Mouse (Mus musculus) gastrocnemius, postnatal 25 days (tissue): ENCODE measurements around the gene Cdh11. TPM values are rescaled to one million over a fixed set of nuclear protein-coding genes. Genes with fewer than 3 reads are reported as not detected.

Source experiments
- DNase-seq: peaks from one replicate; pipeline ENCODE4 v3.0.0; 2022
- long read RNA-seq, 2 experiments: library from polyadenylated mRNA; stranded (forward); transcript quantifications; one replicate each; pipeline ENCODE4 v2.0.0; 2021
- total RNA-seq, 2 experiments: library from RNA; stranded (reverse); gene quantifications; 1 replicate in 1 of 2; 2 replicates in 1 of 2; pipeline ENCODE4 v1.2.3; 2021

Cdh11 gene
- total RNA-seq = 1 to 10 TPM; 1.9 to 2.9 TPM
- long read RNA-seq, experiment 1, partial matches to known transcripts = 1 of 1 reads
- long read RNA-seq, experiment 1, other reads (novel, unspliced or antisense) = 0 of 1 reads
- long read RNA-seq, experiment 2 = 0 reads

DNA sequence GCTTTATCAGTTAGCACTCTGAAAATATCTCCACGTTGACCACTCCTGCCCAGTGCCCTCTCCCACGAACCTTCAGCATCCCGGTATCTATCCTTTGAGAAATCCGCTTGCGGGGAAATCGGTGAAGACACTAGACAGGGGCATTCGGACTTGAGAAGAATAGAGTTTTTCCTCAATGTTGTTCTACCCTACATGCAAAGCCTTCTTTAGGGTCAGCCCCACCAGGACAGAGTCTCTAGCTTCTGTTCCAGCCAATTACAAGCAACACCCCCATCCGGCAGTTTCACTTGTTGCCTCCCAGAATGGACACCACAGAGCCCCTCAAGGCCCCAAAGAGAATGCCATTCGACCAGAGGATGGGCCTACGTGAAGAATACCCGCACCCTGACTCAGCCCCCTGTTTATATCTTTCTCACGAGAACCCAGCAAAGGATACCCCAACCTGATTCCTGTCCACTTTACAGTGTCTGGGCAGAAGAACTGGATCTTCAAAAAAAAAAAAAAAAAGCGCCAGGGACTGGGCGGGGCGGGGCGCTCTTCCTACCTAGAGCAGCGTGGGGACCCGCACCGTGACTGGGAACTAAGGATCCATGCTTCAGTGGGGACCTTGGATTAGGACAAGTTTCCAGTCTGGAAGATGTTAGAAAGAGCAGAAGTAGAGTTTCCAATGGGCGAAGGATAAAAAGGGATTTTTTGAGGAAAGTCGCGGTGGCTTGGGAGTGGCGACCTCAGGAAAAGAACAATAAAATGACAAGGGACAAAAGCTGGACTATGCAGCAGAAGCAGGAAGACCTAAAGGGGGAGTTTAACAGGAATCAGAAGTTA lies at the start of gene Cdh11:
TSS of gene Cdh11 (minus strand) at position 51 of the 825 bp plus-strand sequence.
- no peak for DNase-seq

DNA sequence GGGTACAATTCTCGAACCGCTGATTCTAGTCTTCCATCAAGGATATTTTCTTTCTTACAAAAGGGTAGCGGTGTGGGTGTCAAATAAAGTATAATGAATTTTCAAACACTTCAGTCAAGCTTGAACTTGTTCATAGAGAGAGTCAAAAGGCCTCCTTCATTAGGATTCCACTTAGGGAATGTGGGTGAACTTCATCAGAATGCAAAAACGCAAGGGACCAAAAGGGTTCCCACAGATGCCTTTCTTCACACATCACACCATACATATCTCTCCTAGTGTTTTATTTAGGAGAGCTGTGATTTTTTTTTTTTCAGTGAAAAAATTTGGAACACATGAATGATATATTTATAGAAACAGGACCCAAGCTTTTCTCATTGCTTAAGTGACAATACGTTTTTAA lies 28.5 kb upstream of the Cdh11 start:
- DNase-seq = no peak

DNA sequence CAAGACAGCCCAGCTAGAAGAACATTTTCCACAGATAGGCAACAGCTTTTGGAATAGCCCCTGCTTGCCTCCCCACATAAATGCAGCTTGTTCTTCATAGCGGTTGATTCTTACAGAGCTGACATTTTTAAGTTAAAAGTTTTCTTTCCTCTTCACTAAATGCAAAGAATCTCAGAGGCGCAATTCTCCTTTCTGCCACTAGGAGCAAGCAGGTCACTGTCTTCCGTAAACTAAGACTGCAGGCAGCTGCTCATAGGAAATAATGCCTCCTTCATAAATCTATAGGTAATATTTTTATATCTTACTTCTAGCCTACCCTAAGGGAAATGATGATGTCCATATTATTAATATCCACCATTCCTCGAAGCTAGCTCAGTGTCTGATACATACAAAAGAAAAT lies 4.9 kb upstream of the Cdh11 start:
- DNase-seq = no peak

DNA sequence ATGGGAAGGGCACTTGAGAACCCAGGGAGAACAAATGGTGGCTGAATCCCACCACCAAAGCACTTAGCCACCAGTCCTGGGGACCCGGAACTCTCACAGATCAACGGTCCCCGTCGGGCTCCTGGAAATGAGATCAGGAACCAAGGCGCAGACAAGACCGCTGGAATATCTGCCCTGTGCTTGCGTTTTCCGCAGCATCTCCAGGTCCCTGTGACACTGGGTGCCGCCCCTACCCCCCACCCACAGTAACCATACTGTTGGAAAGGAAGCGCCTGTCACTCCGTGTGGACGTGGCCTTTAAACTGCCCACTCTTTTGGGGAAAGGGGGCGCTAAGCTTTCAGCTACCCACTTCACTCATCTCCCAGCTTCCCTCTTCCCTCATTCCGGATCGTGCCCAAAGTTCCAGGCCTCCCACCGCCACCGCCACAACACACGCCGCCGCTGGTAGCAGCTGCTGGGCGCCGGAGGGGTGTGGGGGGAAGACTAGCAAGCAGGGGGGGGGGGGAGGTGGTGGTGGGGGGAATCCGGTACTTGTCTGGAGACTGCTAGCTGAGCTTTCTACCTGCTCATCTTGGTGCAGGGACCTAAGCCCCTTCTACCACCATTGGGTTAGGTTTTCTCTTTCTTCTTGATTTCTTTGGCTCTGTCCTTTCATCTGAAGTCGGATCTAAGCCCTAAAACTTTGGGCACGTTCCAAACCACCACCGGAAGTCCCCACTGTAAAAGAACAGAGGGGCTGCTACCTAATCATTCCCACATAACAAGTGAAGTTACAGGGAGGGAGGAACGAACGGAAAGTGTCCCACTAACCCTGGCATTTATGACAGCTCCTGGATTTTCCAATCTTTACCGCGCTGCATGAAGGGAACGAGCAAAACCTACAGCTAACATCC lies 1.3 kb upstream of the Cdh11 start:
- peak; percentile 8 for DNase-seq

DNA sequence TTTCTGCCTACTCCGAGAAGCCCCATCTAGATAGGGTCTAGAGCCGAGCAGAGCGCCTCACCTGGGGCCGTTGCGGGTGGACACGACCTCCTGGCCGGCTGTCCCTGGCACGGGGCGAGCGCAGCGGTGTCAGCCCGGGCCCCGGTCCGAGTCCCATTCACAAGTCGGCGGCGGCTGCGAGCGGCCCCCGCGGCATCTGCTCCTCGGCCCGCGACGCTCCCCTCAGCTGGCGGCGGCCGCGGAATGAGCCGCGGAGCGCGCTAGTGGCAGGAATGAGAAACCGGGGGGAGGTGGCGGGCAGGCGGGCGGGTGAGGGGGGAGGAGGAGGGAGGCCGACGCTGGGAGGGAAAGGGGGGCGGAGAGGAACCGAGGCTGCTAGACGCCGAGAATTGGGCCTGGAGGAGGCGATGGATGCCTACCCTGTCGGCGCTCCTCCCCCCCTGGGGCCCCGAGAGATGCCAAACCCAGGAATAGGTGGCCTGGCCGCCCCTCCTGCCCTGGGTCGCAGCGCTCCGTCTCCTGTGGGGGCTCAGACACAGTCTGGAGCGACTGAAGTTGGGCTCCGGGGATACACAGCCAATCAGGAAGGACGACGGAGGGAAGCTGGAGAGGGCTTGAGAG lies 497 bp downstream of the Cdh11 start:
- peak; percentile 54 for DNase-seq

DNA sequence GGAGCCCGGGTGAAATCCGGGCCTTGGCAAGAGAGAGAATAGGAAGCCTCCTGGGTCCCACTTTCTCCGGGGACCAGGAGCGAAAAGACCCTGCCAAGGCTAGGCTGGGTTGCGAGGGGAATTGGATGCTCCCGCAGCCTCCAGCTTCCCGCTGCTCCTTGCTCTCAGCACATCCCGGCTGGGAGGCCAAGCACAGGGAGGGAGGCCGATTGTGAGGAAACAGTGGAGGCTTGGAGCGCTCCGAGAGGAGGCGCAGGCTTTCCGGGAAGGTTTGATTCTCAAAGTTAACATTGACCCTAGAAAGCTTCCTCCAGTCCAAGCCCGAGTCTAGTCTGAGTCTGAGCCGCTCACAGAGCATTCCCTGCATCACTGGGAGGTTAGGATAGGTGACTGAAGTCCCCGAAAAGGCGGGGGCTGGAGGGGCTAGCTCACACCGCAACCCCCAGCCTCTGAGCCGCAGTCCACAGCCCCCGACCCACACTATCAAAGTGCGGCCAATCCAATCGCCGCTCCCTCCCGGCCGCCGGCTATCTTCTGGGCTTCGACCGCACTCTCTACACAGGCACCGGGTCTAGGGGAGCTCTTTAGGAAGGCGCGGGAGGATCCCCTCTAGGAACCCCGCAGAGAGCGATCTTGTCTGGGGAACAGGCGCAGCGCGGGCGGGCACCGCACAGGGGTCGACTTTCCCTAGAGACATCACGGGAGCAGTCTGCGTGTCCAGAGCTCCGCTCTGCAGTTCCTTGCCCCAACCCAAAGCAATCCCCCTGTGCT lies 1.4 kb downstream of the Cdh11 start:
- peak; percentile 29 for DNase-seq

DNA sequence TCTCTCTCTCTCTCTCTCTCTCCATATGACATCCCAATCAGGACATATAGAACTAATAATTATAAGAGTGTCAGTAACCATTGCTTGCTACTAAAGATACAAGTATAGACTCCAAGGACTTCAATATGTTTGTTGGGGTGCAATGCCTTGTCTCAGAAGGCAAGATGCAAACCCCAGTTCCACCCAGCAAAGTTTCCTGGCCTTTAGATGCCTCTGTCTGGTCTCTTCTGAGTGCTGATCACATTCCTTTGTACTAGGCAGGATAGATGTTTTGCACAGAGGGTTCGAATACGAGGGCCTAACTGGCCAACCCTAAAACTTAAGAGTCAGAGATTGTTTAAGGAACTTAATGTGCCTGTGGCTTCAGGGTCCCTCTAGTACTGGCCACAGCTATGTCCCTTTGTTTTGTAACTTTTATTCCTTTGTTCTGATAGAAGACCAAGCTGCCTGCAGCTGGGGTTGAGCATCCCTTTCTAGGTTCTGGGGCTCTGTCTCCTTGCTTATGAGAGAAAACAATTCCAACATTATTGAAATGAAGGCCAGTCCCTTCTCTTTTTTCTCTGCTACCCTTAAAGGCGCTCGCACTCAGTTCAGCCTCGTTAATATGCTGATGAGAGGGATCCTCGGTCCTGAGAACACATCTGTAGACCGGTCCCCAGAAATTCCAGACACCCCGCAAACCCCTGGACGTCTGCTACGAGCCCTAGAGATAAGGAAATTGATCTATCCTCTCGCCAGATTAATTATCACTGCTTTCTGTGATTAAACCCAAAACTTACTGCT lies 2.5 kb downstream of the Cdh11 start:
- DNase-seq = no peak

DNA sequence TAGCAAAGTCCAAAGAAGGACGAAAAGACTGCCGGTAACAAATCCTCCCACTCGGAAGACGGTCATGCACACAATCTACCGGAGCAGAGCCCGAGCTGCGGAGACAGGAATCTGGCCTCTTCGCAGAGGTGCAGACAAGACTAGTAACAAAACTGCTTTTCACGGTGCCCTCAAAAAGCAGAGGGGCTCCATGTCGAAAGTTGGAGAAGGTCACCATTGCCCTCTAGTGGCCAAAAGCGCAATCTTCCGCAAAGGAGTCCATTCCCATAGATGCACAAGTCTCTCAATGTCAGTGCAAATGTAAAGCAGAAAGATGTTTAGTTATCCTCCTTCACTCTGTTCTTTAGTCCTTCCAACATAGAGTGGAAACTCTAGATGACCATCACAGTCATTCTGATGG lies 4.5 kb downstream of the Cdh11 start:
- DNase-seq = peak; percentile 21

DNA sequence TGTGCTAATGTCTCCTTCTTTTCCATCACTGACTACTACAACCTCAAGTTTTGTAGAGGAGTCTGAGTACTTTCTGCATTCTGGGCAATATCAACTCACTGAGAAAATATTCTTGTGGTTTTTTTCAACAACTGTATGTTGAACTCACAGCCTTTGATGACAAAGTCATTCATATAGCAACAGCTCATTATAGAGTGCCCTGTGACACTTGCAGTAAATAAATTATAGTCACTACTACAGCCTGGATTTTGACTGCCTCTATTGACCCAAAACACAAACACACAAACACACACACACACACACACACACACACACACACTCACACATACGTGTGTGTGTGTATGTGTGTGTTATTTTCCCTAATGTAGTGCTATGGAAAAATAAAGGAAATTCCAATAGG lies 10.8 kb downstream of the Cdh11 start:
- no peak for DNase-seq

DNA sequence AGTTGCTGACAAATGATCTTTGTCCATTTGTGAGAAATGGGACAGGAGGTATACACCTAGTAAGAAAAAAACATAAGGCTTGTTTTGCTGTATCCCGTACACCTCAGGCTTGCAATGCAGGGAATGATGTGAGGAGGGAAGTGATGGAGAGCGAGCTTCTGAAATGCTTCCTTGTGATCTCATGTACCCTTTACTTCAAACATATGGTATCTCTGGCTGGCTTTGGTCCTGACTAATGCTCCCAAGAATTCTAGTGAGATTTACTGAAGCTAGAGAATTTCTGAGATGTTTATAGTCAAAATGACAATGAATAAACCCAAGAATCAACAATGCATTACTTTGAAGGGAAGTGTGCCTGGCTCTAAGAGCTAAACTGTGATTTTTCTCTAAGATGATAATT lies 14.0 kb downstream of the Cdh11 start:
- no peak for DNase-seq

DNA sequence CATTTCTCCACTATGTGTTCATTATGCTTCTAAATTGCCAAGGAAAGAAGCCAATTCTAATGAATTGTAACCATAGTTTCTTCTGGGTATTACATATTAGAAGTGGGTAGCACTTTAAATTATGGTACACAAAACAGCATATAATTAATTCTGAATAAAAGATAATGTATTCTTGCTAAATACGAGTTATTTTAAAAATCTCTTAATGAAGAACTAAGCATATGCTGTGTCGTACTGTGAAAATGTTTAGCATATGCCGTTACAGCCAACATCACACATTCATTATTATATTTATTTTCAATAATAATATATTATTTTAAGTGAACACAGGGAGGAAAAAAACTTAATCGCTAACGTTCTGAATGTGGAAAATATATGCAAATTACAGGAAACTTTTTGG lies 31.6 kb downstream of the Cdh11 start:
- no peak for DNase-seq

DNA sequence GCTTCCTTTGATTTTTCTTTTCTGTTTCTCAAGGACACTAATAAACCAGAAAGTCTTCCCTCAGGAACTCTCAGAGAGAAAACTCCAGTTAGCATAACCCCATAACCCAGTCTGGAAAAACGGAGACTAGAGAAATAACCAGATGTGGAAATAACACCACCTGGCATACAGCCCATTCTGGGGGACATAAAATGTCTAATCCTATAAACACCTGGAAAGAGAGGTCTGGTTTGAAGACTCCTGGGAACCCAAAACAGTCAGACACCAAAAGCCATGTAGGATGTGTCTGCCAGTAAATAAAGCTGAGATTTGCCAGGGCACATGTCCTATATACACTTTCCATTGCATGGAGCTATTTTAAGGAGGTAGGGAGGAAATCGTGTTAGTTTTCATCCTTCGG lies 42.5 kb downstream of the Cdh11 start:
- no peak for DNase-seq

DNA sequence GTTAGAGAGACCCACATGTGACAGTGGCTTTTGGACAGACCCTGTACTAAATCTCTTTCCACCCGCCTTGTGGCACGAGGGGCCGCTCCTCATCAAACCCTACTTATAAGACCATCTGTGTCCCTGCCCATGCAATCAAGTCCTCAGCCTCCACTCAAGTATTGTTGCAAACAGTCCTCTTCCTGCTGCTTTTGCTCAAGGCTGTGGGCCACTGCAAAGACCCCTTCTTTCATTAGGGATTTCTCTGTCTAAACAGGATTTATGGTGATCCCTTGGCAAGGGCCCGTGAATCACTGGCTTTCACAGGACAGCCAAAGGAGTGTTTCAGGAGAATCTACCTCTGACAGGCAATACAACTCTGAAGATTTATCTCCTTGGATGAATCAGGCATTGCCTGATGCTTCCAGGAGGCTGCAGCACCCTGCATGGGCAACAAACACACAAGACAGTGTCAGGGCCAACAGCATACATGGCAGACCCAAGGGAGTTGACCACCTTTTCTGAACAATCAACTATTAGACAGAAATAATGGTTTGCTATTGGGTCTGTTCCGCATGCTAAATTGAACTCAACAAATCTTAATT lies 43.3 kb downstream of the Cdh11 start:
- DNase-seq = no peak

DNA sequence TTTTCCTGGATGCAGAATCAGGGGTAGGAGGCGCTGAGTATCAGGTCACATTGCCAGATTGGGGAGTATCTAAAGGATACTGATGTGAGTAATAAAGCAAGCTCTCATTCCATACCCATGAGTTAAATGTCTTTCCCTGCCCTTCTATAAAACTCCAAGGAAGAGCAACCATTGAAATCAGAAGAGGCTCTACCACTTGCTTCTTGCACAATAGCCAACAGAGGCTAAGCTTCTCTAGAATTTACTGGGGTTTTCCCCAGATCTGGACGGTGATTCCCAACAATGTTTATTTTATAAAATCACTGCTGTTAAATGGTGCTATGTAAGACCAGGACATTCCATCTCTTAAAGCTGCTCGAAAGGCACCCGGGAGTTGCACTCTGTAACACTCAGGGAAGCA lies 44.5 kb downstream of the Cdh11 start:
- DNase-seq = no peak

DNA sequence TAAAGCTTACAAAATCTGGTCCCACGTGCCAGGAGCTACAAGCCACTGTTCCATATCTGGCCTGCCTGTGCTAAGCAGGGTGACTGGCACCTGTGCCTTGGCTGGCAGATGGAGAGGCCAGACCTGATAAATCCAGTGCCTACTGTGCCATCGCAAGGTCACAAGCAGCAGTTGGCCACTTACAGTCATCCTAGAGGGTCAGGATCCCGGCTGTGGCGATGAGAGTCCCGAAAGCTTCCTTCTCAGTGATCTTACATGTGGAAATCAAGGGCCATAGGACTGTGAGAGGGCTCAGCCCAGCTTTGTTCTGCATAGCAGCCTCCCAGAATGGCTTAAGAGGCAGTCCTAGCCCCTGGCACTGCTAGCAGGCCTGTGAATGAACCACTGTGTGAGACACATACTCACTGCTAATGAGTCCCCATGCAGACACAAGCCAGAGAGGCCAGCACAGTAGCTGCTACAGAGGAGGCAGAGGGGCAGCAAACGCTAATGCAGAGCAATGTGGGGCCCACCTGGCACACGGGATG lies 46.4 kb downstream of the Cdh11 start:
- DNase-seq = peak; percentile 13

DNA sequence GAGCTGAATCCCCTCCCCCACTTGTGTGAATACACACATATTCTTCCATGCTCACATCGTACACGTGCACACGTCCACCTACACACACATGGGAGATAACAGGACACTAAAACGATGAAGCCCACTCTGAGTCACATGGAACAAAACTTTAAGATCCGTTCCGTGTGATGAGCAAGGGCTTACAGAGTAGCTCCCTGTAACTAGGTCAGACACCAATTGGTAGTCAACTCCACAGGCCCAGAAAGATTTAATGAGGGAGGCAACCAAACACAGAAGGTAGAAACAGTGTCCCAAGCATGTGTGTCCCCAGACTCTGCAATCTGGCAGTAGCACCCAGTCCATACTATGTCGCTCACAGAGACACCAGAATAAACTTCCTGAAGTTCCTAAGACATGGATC lies 47.0 kb downstream of the Cdh11 start:
- no peak for DNase-seq

DNA sequence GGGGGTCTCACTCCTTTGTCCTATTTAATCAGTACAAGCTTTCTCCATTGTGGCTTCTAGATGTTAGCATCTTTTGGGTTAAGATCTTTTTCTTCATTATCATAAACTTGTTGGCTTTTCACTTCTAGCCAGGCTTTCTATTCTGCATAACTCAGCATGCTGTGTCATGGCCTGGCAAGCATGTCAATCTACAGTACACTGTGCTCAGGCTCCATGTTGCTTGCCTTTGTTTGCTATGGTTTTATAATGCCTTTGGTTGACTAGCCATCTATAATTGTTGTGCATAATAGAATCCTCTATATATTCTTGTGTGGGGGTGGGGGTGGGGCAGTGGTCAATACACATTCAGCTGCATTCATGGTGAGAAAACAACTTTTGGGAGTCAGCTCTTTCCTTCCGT lies 51.0 kb downstream of the Cdh11 start:
- DNase-seq = no peak

DNA sequence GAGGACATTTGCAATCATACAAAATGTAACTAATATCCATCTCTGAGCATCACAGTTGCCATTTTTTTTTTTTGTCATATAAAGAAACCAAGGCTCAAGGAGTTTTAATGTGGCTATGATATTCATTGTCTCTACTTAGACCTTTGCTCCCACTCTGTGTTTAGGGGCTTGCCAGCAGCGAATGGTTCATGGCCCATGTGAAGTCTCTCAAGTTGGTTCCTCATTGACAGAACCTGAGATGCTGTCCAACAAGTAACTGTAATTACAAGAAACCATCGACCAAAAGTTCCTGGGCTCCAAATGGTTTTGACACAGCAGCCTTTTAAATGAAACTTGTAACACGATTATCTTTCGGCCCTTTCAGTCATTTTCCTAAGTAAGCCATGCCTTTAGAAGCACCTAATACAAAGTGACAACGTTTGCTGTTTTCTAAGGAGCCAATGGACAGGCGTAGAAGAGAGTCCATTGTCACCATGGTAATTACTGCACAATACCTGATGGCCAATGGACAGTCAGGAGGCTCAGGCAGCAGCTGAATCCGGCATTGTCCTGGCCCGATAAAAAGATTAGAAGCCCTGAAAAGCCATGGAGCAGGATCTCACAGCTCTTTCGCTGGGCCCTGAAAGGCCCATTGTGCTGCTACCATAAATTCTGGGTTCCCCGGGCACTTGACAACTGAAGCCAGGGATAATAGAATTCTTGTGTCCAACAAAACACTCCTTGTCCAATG lies 59.1 kb downstream of the Cdh11 start:
- no peak for DNase-seq

DNA sequence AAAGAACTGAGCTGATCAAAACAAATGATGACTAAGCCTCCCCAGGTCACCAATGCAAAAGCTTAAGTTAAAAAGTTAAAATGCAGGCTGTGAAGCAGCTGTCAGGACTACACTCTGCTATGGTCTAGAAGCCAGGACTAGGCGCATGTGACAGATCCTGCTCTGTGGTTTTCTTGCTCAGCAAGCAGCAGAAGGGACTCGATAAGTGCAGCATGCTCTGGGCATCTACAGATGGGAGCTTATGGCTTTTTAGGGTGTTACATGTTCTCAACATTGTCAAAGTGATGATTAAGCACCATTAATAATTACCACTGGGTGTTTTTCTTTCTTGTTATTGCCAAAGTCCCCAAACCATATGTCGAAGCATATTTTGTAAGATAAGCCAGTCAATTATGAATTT lies 59.9 kb downstream of the Cdh11 start:
- DNase-seq = no peak

DNA sequence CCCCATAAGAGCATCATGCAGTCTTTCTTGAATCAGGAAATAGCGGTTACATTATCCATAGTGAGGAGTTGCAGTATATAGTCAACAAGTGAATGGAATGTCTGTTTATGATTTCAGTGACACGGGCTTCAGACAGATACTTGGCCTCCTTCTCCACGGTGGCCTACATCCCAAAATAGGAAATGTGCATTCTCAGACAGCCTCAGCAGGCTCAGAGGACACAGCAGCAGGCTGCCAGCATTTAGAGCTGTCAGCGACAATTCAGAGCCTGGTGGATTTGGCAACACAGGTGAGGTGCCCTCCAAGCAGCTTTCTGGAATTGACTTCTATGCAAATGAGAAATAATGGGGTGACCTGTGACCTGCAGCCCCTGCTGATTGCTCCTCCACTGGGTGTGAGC lies 69.5 kb downstream of the Cdh11 start:
- DNase-seq = no peak
